Mouse (Mus musculus): ENCODE results near the gene Gss. TPM values are rescaled to one million over a fixed set of nuclear protein-coding genes. Genes with fewer than 3 reads are reported as not detected.
"Not testable (repeated sequence)": the region's sequence is repeated elsewhere in the genome, so short reads cannot be mapped to it uniquely, and the experiment has no call there.

The Gss gene
- polyA plus RNA-seq, 1 experiment from 2014 or later, result 17.0 TPM

DNA sequence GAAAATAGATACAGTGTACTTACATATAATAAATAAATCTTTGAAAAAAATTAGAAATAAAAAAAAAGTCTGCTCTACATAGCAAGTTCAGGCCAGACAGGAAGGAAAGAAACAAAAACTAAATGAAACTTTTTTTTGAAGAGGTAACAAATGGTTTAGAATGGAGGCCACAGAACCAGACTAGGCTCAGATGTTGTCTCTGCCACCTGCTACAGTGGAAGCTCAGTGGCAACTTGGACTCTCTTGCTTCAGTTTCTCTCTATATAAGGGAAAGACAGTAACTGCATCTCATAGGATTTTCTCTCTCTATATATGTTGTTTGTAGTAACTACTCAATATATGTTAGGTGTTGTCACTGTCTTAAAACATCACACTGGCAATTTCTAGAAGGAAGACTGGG is 40.3 kb downstream of the Gss start:
- no peak for ATAC-seq
- Histone ChIP-seq H3K9ac (ENCODE audit: low read length) (no peak overlapping the region), H3K27ac (ENCODE audit: low read depth, low read length) (no peak overlapping the region), H3K4me3 (ENCODE audit: low read depth, low read length) (no peak overlapping the region), H3K36me3 (ENCODE audit: control insufficient read depth, insufficient read depth, low read length) (no peaks in the 10 kb centered on the region), H3K9me3 (replicated peaks; ENCODE audit: control insufficient read depth, low read length) (no peaks in the 10 kb centered on the region), H3K4me1 (ENCODE audit: control insufficient read depth, insufficient read depth, low read length) (no peaks in the 10 kb centered on the region), H3K4me2 (ENCODE audit: low read length) (no peak overlapping the region), H3K27me3 (replicated peaks; ENCODE audit: control insufficient read depth, insufficient read depth, low read length) (no peaks in the 10 kb centered on the region)
- DNase-seq (ENCODE audit: low spot score), result no peak

DNA sequence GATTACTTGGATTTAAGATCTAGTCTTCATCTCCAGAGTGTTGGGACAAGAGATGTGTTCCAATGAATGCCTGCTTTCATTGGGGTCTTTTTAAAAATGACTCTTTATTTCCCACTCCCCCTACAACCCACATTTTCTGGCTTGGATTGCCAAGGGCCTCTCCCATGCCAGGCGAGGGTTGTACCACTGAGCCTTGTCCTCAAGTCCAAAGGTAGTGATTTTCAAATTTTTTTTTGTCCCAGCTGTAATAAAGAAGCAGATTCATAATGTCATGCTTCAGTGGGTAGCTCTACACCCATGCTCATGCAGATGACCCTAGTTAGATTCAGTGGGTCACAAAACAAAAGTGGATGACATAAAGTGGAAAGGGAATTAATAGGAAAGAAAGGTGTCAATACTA is 45.7 kb downstream of the Gss start:
- H3K27me3 ChIP-seq (replicated peaks; ENCODE audit: control insufficient read depth, insufficient read depth, low read length), result no peaks in the 10 kb centered on the region
- no peaks in the 10 kb centered on the region for H3K9me3 ChIP-seq (replicated peaks; ENCODE audit: control insufficient read depth, low read length)
- H3K4me1 ChIP-seq (ENCODE audit: control insufficient read depth, insufficient read depth, low read length), result no peaks in the 10 kb centered on the region
- DNase-seq (ENCODE audit: low spot score) (no peak), ATAC-seq (no peak)
- H3K9ac ChIP-seq (ENCODE audit: low read length), result no peak overlapping the region
- no peak overlapping the region for H3K27ac ChIP-seq (ENCODE audit: low read depth, low read length)
- no peak overlapping the region for H3K4me3 ChIP-seq (ENCODE audit: low read depth, low read length)
- WGBS, result 68% methylated on average over 1 of the region's 1 CpGs
- no peaks in the 10 kb centered on the region for H3K36me3 ChIP-seq (ENCODE audit: control insufficient read depth, insufficient read depth, low read length)
- no peak overlapping the region for H3K4me2 ChIP-seq (ENCODE audit: low read length)

DNA sequence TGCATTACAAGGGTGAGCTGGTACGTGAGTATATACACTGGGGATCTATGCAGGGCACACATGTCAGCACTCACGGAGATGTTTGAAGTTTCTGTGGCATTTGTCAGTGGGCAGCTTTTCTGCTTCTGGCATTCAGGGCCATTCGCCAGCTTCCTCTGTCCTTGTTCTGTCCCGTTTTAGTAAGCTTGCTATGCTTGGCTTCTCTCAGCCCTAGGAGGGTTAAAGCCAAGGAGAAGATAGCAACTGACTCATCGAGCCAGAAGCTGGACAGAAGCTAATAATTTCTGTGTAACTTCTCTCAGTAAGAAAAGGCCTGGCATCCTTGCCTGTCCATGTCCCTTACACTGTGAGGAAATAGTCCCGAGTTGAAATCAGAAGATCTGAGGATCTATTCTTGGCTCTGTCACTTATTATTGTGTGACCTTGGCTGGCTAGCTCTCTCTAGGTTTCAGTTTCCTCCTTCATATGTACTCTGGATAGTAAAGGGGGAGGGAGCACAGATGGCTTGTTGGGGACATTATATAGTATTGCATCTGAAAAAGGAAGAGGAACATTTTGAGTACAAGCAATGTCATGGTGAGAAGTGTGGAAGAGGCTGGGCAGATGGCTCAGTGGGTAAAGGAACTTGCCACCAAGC is 51.7 kb downstream of the Gss start:
- no peak for ATAC-seq
- WGBS, result 70% methylated on average over 6 of the region's 6 CpGs
- Histone ChIP-seq H3K9me3 (replicated peaks; ENCODE audit: control insufficient read depth, low read length) (no peaks in the 10 kb centered on the region), H3K36me3 (ENCODE audit: control insufficient read depth, insufficient read depth, low read length) (no peaks in the 10 kb centered on the region), H3K4me3 (ENCODE audit: low read depth, low read length) (no peak overlapping the region), H3K4me1 (ENCODE audit: control insufficient read depth, insufficient read depth, low read length) (no peaks in the 10 kb centered on the region), H3K27me3 (replicated peaks; ENCODE audit: control insufficient read depth, insufficient read depth, low read length) (no peaks in the 10 kb centered on the region), H3K4me2 (ENCODE audit: low read length) (no peak overlapping the region), H3K9ac (ENCODE audit: low read length) (no peak overlapping the region), H3K27ac (ENCODE audit: low read depth, low read length) (no peak overlapping the region)
- DNase-seq (ENCODE audit: low spot score), result no peak

DNA sequence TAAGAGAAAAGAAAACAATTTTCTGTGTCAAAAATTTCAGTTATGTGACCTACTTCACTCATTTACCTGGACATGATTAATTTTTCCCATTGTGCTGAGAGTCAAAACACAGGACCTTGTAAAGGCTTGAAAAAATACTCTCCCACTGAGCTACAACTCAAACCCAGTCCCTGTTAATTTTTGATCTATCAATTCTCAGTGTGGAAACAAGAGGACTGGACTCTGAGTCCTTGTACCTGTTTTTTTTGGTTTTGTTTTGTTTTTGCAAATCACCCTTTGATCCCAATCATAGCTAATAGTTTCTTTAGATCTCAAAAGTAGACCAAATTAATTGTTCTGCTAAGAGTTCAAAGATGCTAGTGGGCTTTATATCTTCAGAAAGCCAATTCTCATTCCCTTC is 52.9 kb downstream of the Gss start:
- ATAC-seq (no peak), DNase-seq (ENCODE audit: low spot score) (no peak)
- H3K9ac ChIP-seq (ENCODE audit: low read length), result no peak overlapping the region
- no peak overlapping the region for H3K4me3 ChIP-seq (ENCODE audit: low read depth, low read length)
- no peaks in the 10 kb centered on the region for H3K9me3 ChIP-seq (replicated peaks; ENCODE audit: control insufficient read depth, low read length)
- no peak overlapping the region for H3K4me2 ChIP-seq (ENCODE audit: low read length)
- no peak overlapping the region for H3K27ac ChIP-seq (ENCODE audit: low read depth, low read length)
- H3K27me3 ChIP-seq (replicated peaks; ENCODE audit: control insufficient read depth, insufficient read depth, low read length), result no peaks in the 10 kb centered on the region
- no peaks in the 10 kb centered on the region for H3K36me3 ChIP-seq (ENCODE audit: control insufficient read depth, insufficient read depth, low read length)
- no peaks in the 10 kb centered on the region for H3K4me1 ChIP-seq (ENCODE audit: control insufficient read depth, insufficient read depth, low read length)

DNA sequence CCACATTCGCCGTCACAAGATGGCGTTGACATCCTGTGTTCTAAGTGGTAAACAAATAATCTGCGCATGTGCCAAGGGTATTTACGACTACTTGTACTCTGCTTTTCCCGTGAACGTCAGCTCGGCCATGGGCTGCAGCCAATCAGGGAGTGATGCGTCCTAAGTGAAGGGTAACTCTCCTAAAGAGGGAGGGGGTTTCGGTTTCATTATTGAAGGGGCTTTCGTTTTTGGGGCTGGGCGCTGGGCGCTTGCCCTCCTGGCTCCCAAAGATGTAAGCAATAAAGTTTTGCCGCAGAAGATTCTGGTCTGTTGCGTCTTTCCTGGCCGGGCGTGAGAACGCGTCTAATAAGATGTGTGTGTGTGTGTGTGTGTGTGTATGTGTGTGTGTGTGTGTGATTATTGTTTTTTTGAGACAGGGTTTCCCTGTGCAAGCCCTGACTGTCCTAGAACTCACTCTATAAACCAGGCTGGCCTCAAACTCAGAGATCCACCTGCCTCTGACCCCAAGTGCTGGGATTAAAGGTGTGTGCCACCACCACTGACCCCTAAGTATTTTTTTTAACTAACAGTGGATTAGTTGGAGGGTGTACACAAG is 54.0 kb downstream of the Gss start:
- ATAC-seq; H3K9ac ChIP-seq (ENCODE audit: low read length); H3K4me1 ChIP-seq (ENCODE audit: control insufficient read depth, insufficient read depth, low read length); H3K27me3 ChIP-seq (replicated peaks; ENCODE audit: control insufficient read depth, insufficient read depth, low read length); H3K4me3 ChIP-seq (ENCODE audit: low read depth, low read length); H3K9me3 ChIP-seq (replicated peaks; ENCODE audit: control insufficient read depth, low read length); H3K27ac ChIP-seq (ENCODE audit: low read depth, low read length); DNase-seq (ENCODE audit: low spot score); H3K36me3 ChIP-seq (ENCODE audit: control insufficient read depth, insufficient read depth, low read length); H3K4me2 ChIP-seq (ENCODE audit: low read length): not testable (repeated sequence)
- WGBS, result 89% methylated on average over 13 of the region's 19 CpGs

DNA sequence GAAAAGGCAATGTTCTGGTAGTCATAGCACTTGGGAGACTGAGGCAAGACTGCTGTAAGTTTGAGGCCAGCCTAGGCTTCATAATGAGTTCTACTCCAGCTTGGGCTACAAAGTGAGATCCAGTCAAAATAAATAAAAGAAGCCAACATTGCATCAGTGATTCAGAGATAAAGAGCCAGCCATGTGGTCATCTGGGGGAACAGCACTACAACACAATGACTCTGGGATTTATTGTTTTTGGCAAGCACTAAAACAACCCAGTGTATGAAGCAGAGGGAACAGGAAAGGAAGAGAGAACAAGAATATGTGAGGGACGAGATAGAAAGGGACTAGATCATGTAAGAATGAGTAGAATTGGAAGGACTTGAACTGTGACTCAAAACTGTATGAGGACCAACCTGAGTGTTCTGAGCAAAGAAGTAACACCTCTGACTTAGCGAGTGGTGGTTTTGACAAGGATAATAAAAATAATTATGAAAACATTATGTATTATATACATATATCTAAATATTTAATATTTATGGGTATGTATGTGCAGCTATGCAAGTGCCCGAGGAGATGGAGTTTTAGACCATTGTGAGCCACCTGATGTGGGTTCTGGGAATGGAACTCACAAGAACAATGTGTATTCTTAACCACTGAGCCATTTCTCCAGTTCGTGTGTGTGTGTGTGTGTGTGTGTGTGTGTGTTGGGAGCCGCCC is 54.7 kb downstream of the Gss start:
- Histone ChIP-seq H3K27me3 (replicated peaks; ENCODE audit: control insufficient read depth, insufficient read depth, low read length) (no peaks in the 10 kb centered on the region), H3K4me3 (ENCODE audit: low read depth, low read length) (no peak overlapping the region), H3K9me3 (replicated peaks; ENCODE audit: control insufficient read depth, low read length) (no peaks in the 10 kb centered on the region), H3K36me3 (ENCODE audit: control insufficient read depth, insufficient read depth, low read length) (no peaks in the 10 kb centered on the region), H3K27ac (ENCODE audit: low read depth, low read length) (no peak overlapping the region), H3K9ac (ENCODE audit: low read length) (no peak overlapping the region), H3K4me1 (ENCODE audit: control insufficient read depth, insufficient read depth, low read length) (no peaks in the 10 kb centered on the region), H3K4me2 (ENCODE audit: low read length) (no peak overlapping the region)
- DNase-seq (ENCODE audit: low spot score), result no peak
- WGBS, result 82% methylated on average over 5 of the region's 5 CpGs
- no peak for ATAC-seq

DNA sequence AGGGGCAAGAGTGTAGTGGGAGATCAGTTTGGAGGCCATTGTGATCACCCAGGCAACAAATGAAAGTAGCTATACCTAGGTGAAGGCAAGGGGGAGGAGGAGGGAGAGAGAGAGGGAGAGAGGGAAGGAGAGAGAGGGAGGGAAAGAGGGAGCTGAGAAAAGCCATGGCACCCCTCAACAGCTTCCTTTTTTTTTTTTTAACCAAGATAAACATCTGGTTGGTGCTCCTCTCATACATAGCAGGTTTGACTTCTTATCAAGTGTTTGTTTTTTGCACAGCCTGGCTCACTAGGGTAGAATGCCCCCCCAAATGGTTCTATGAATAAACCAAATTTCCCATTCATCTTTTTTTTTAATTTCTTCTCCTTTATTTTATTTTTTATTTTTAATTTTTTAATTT is 56.3 kb downstream of the Gss start:
- H3K4me2 ChIP-seq (ENCODE audit: low read length), result no peak overlapping the region
- H3K36me3 ChIP-seq (ENCODE audit: control insufficient read depth, insufficient read depth, low read length), result no peaks in the 10 kb centered on the region
- no peak overlapping the region for H3K27ac ChIP-seq (ENCODE audit: low read depth, low read length)
- no peaks in the 10 kb centered on the region for H3K27me3 ChIP-seq (replicated peaks; ENCODE audit: control insufficient read depth, insufficient read depth, low read length)
- H3K4me3 ChIP-seq (ENCODE audit: low read depth, low read length), result no peak overlapping the region
- no peak for ATAC-seq
- H3K9me3 ChIP-seq (replicated peaks; ENCODE audit: control insufficient read depth, low read length), result no peaks in the 10 kb centered on the region
- H3K4me1 ChIP-seq (ENCODE audit: control insufficient read depth, insufficient read depth, low read length), result no peaks in the 10 kb centered on the region
- no peak for DNase-seq (ENCODE audit: low spot score)
- no peak overlapping the region for H3K9ac ChIP-seq (ENCODE audit: low read length)

DNA sequence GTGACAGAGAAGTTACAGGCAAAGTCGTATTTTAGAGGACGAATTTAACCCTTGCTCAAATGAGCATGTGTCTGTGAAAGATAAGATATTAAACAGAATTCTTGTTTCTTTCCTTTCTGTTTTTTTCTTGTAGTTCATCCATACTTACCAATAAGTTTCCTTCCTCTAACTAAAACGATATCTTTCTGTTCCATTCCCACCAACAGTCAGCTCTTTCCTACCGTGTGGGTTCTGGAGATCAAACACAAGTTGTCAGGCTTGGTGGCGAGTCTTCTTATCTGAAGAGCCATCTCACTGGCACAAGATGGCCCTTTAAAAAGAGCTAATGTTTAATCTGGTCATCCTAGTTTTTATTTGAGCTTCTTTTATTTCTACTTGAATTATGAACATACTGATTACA is 65.2 kb downstream of the Gss start:
- Histone ChIP-seq H3K9ac (ENCODE audit: low read length) (no peak overlapping the region), H3K9me3 (replicated peaks; ENCODE audit: control insufficient read depth, low read length) (no peaks in the 10 kb centered on the region), H3K27ac (ENCODE audit: low read depth, low read length) (no peak overlapping the region), H3K27me3 (replicated peaks; ENCODE audit: control insufficient read depth, insufficient read depth, low read length) (no peaks in the 10 kb centered on the region), H3K36me3 (ENCODE audit: control insufficient read depth, insufficient read depth, low read length) (no peaks in the 10 kb centered on the region), H3K4me1 (ENCODE audit: control insufficient read depth, insufficient read depth, low read length) (no peaks in the 10 kb centered on the region), H3K4me2 (ENCODE audit: low read length) (no peak overlapping the region), H3K4me3 (ENCODE audit: low read depth, low read length) (no peak overlapping the region)
- WGBS, result 85% methylated on average over 5 of the region's 5 CpGs
- no peak for DNase-seq (ENCODE audit: low spot score)
- ATAC-seq, result no peak

DNA sequence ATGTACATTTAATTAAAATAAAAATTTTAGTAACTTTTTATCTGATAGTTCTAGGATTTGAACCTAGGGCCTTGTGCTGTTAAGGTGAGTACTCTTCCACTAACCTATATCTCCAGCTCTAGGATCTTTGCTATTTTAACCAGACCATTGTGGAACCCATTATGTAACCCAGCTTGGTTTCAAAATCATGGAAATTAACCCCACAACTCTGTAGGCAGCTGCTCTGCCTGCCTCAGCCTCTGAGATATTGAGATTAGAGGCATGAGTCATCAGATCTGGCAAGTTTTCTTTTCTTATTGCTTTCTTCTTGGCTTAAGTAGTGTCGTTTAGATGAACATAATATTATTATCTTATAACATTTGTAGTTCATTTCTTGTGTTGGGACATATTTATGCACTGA is 68.2 kb downstream of the Gss start:
- H3K4me1 ChIP-seq (ENCODE audit: control insufficient read depth, insufficient read depth, low read length), result no peaks in the 10 kb centered on the region
- H3K4me3 ChIP-seq (ENCODE audit: low read depth, low read length), result no peak overlapping the region
- no peaks in the 10 kb centered on the region for H3K36me3 ChIP-seq (ENCODE audit: control insufficient read depth, insufficient read depth, low read length)
- WGBS, result 67% methylated on average over 1 of the region's 1 CpGs
- no peak overlapping the region for H3K27ac ChIP-seq (ENCODE audit: low read depth, low read length)
- no peak overlapping the region for H3K9ac ChIP-seq (ENCODE audit: low read length)
- no peaks in the 10 kb centered on the region for H3K27me3 ChIP-seq (replicated peaks; ENCODE audit: control insufficient read depth, insufficient read depth, low read length)
- no peak overlapping the region for H3K4me2 ChIP-seq (ENCODE audit: low read length)
- H3K9me3 ChIP-seq (replicated peaks; ENCODE audit: control insufficient read depth, low read length), result no peaks in the 10 kb centered on the region
- ATAC-seq (no peak), DNase-seq (ENCODE audit: low spot score) (no peak)
